Mouse (Mus musculus): ENCODE data around the gene Kcnj15. TPM values are rescaled to one million over a fixed set of nuclear protein-coding genes. Genes with fewer than 3 reads are reported as not detected.

Gene Kcnj15
- polyA plus RNA-seq, 1 experiment from 2014 or later = 0.14 TPM

DNA sequence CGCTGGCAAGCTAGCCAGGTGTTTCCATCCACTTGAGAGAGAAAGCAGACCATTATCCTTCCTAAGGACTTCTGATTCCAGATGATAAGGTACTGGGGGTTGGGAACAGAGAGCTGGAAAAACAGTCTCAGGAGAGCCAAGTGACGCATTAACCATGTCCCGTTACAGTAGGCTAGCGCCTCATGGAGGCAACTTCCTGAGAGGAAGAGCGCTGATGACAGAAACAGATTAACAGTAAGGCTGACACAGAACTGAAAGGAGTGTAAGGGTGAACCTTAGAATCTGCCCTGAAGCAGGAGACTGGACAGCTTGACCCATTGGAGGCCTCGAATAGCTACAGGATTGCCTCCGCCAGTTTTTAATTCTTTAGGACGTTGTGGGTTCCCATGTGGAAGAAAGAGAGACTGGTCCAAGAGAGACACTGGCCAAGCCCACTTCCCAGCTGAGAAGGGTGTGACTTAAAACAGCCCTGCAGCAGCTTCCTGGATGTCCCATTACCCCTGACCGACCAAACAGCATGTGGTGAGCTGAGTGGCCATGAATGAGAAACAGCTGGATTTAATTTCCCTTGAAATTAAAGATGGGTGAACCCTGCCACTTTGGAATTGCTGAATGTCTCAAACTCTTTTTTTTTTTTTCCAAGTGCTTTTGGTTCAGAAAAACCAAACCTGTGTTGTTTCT is 64.7 kb downstream of the Kcnj15 start:
- H3K27ac ChIP-seq = no peak overlapping the region
- no peak overlapping the region for H3K4me3 ChIP-seq
- no peak overlapping the region for H3K9ac ChIP-seq
- no peak overlapping the region for H3K4me2 ChIP-seq (replicated peaks)
- no peaks in the 10 kb centered on the region for H3K9me3 ChIP-seq
- H3K4me1 ChIP-seq = no peaks in the 10 kb centered on the region
- H3K27me3 ChIP-seq (replicated peaks) = no peaks in the 10 kb centered on the region
- H3K36me3 ChIP-seq = no peaks in the 10 kb centered on the region
- no peak for ATAC-seq (ENCODE audit: low FRiP score, low read depth)
- WGBS = 70% methylated on average over 9 of the region's 9 CpGs

DNA sequence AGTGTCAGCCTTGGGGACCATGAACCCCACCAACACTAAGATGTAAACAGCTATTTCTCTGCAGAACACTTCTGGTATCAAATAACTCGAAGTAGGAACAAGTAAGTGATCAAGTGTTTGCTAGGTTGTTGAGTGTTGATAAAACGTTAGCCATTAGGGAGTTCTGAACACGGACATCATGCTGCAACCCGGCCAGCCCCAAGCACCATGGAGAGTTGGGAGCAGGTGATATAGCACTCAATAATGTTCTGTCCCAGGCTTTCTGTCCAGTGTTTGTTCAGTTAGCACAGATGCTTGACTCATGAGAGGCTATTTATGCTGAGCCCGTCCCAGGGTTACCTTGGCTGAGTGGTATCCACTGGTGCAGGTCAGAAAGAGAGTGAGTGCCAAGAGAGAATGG is 74.8 kb downstream of the Kcnj15 start:
- no peak overlapping the region for H3K9ac ChIP-seq
- 86% methylated on average over 5 of the region's 5 CpGs for WGBS
- H3K36me3 ChIP-seq = no peaks in the 10 kb centered on the region
- no peaks in the 10 kb centered on the region for H3K4me1 ChIP-seq
- H3K4me3 ChIP-seq = no peak overlapping the region
- H3K4me2 ChIP-seq (replicated peaks) = no peak overlapping the region
- no peaks in the 10 kb centered on the region for H3K9me3 ChIP-seq
- ATAC-seq (ENCODE audit: low FRiP score, low read depth) = no peak
- H3K27me3 ChIP-seq (replicated peaks) = no peaks in the 10 kb centered on the region
- H3K27ac ChIP-seq = no peak overlapping the region

DNA sequence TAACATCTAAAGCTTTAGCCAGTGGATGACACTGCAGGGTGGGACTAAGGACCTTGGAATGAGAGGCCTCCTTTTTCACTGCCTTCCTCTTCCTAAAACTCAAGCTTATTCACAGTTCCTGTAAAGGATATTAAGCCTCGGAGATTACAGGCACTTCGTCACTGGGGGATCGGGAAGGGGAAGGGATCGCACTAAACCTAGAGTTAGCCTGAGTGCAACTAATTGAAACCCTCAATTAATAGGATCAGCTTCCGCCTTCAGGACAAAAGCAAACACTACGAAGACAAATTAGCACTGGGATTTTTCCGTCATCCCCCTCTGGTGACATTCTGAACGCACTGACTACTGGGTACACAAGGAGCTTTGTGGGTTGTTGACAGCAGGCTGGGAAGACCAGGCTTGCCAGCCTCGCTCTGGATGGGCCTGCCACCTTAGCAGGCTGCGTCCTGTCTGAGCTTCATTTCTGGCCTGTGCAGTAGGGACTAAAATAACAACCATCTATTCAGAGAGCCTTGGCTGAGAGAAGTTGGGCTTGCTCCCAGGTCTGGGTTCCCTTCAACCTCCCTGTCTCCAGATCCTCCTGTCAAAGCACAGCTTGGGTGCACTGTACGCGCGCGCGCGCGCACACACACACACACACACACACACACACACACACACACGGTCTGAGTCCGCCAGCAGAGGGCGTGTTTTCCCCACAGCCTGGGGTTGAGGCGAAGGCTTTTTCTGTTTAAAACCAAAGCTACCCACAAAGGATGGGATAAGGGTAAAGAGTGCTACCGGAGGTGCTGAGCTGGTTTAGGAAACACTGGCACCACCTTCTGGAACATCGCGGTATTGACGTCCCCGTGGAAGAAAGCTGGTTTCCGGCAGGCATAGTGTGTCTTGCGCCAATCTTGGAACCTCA is 83.8 kb downstream of the Kcnj15 start:
- peak; percentile 67 for ATAC-seq (ENCODE audit: low FRiP score, low read depth)
- no peaks in the 10 kb centered on the region for H3K36me3 ChIP-seq
- peak overlapping the region; percentile 45 for H3K4me2 ChIP-seq (replicated peaks)
- no peak overlapping the region for H3K9ac ChIP-seq
- no peaks in the 10 kb centered on the region for H3K27me3 ChIP-seq (replicated peaks)
- H3K9me3 ChIP-seq = no peaks in the 10 kb centered on the region
- no peak overlapping the region for H3K4me3 ChIP-seq
- no peak overlapping the region for H3K27ac ChIP-seq
- no peaks in the 10 kb centered on the region for H3K4me1 ChIP-seq
- 41% methylated on average over 28 of the region's 28 CpGs for WGBS

DNA sequence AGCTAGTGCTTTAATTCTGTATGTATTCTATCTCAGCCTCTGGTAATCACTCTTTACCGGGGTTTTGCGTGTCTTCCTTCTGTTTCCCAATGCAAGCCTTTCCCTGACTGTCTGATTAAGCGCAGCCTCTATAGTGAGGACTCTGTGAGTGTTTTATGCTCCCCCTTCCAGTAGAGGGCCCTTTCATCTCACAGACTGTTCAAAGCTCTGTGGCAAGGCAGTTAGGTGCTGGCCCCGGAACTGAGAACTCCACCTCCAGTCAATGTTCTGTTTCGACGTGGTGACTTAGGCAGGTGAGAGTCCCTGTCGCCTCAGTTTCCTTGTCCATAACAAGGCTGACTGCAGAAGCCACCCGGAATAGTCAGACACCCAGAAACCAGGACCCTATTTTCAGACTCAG is 84.7 kb downstream of the Kcnj15 start:
- Histone ChIP-seq H3K27me3 (replicated peaks) (no peaks in the 10 kb centered on the region), H3K4me2 (replicated peaks) (no peak overlapping the region), H3K9me3 (no peaks in the 10 kb centered on the region), H3K4me3 (no peak overlapping the region), H3K36me3 (no peaks in the 10 kb centered on the region), H3K27ac (no peak overlapping the region), H3K4me1 (no peaks in the 10 kb centered on the region), H3K9ac (no peak overlapping the region)
- 78% methylated on average over 8 of the region's 8 CpGs for WGBS
- no peak for ATAC-seq (ENCODE audit: low FRiP score, low read depth)

DNA sequence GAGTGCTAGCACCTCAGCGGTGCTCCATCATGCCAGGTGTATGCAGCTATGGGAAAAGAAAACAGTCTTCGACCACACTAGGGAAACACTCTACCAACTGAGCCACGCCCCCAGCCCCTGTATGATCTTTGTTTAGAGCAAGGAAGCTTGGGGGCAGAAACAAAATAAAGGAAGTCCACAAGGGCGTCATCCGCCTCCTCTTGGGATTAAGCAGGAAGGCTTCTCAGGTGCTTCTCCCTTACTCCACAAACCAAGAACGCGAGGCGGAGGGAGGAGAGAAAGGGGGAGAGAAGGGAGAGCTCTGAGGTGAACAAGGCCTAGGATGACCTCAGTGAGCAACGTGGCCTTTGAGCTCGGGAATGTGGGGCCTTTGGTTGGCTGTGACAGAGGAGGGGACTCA is 87.6 kb downstream of the Kcnj15 start:
- Histone ChIP-seq H3K4me1 (no peaks in the 10 kb centered on the region), H3K27me3 (replicated peaks) (no peaks in the 10 kb centered on the region), H3K4me2 (replicated peaks) (no peak overlapping the region), H3K9ac (no peak overlapping the region), H3K36me3 (no peaks in the 10 kb centered on the region), H3K4me3 (no peak overlapping the region), H3K9me3 (no peaks in the 10 kb centered on the region), H3K27ac (no peak overlapping the region)
- 79% methylated on average over 10 of the region's 10 CpGs for WGBS
- no peak for ATAC-seq (ENCODE audit: low FRiP score, low read depth)

DNA sequence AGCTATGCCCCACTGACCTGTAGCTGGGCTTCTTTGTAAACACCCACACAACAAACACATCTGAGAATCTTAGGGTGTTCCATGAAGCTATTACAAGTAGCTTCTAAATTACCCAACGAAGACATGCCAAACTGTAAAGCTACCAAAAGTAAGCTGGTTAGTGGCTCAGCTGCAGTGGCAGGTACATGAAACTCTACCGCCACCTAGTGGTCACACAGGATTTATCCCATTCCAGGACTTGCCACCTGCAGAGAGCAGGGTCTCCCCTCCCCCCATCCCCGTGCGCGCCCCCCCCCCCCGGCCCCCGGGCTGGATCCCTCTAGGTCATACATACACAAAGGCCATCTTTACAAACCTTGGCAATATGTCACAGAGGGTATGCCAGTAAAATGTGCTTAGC is 88.5 kb downstream of the Kcnj15 start:
- no peak overlapping the region for H3K27ac ChIP-seq
- whole genome bisulfite sequencing = 12% methylated on average over 5 of the region's 7 CpGs
- no peaks in the 10 kb centered on the region for H3K9me3 ChIP-seq
- H3K27me3 ChIP-seq (replicated peaks) = no peaks in the 10 kb centered on the region
- no peak overlapping the region for H3K9ac ChIP-seq
- no peaks in the 10 kb centered on the region for H3K36me3 ChIP-seq
- H3K4me3 ChIP-seq = no peak overlapping the region
- H3K4me1 ChIP-seq = no peaks in the 10 kb centered on the region
- ATAC-seq (ENCODE audit: low FRiP score, low read depth) = 0 out of 2 replicates have a peak, but pooled peaks have one; percentile 38
- H3K4me2 ChIP-seq (replicated peaks) = no peak overlapping the region

DNA sequence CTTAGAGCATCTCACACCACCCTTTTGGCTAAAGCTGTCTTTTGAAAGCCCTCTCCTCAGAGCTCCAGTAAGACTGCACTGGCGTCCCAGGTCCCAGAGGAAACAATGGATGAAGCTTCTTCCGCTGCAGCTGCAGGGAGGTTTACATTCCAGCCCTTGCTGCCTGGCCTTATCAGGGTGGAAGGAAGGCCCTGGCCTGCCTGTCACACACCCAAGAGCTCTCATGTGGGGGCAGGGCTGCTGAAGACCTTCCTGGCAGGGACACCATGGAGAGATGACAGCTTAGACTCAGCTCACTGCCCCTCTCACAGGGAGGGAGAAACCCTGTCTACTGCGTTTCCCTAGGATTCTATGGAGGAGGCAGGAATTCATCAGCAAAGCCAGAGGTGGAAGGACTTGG is 89.8 kb downstream of the Kcnj15 start:
- no peak overlapping the region for H3K4me3 ChIP-seq
- H3K27ac ChIP-seq = no peak overlapping the region
- 24% methylated on average over 3 of the region's 3 CpGs for WGBS
- no peak for ATAC-seq (ENCODE audit: low FRiP score, low read depth)
- no peaks in the 10 kb centered on the region for H3K27me3 ChIP-seq (replicated peaks)
- H3K4me2 ChIP-seq (replicated peaks) = no peak overlapping the region
- no peak overlapping the region for H3K9ac ChIP-seq
- no peaks in the 10 kb centered on the region for H3K36me3 ChIP-seq
- no peaks in the 10 kb centered on the region for H3K9me3 ChIP-seq
- H3K4me1 ChIP-seq = no peaks in the 10 kb centered on the region

DNA sequence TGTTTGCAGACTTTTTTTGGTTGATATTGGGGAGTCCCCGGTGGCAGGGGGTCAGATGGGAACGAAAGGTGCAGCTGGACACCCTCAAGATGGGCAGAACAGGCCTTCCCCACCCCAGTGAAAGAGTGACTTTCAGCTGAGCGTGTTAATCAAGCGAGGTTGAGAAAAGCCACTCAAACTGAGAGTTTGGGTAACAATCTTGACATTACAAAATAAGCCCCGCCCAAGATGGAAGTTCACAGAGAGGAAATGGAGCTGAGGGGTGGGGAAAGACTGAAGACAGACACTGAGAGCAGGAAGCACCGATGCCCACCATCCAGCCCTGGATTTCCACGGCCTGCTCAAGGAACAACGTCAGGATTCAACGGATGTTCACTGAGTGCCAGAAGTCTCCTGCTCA is 91.2 kb downstream of the Kcnj15 start:
- ATAC-seq (ENCODE audit: low FRiP score, low read depth) = no peak
- H3K9me3 ChIP-seq = no peaks in the 10 kb centered on the region
- H3K4me2 ChIP-seq (replicated peaks) = no peak overlapping the region
- H3K9ac ChIP-seq = no peak overlapping the region
- WGBS = 91% methylated on average over 9 of the region's 9 CpGs
- H3K27ac ChIP-seq = no peak overlapping the region
- no peaks in the 10 kb centered on the region for H3K27me3 ChIP-seq (replicated peaks)
- no peaks in the 10 kb centered on the region for H3K36me3 ChIP-seq
- H3K4me1 ChIP-seq = no peaks in the 10 kb centered on the region
- H3K4me3 ChIP-seq = no peak overlapping the region

DNA sequence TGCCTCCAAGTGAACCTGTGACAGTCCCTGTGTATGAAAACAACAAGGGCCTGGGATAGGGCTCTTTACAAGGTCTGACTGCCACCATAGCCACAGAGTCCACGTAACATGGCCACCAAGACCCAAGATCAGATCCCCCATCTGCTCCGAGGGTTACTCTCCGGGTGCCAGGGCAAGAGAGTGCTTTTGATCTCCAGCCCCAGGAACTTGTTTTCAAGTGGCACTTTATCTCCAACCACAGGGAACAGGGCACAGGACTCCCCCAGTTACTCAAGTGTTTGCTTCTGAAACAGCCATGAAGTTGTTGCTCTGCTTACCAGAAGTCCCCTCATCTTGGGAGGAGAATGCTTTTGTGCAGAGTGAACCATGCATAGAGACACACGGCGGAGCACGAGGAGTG is 92.0 kb downstream of the Kcnj15 start:
- H3K4me1 ChIP-seq = no peaks in the 10 kb centered on the region
- no peak overlapping the region for H3K4me3 ChIP-seq
- 91% methylated on average over 6 of the region's 6 CpGs for WGBS
- no peak overlapping the region for H3K9ac ChIP-seq
- H3K27ac ChIP-seq = no peak overlapping the region
- H3K4me2 ChIP-seq (replicated peaks) = no peak overlapping the region
- no peaks in the 10 kb centered on the region for H3K36me3 ChIP-seq
- no peaks in the 10 kb centered on the region for H3K27me3 ChIP-seq (replicated peaks)
- no peak for ATAC-seq (ENCODE audit: low FRiP score, low read depth)
- no peaks in the 10 kb centered on the region for H3K9me3 ChIP-seq

DNA sequence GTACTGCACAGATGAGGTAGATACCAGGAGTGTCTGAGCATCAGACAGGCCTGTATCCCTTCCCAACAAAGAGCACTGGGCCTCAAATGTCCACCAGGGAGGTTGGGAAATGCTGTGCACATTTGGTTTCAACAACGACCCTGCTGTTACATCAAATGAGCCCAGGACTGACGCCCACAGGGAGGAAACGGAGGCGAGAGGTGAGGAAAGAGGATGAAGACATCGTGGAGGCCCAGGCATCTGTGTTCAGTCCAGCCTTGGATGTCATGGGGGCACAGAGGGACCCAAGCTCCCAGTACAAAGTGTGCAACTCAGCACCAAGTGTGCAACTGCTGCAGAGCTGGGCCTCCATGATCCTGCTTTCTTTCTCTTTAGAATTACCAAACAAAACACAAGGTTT is 92.4 kb downstream of the Kcnj15 start:
- Histone ChIP-seq H3K9me3 (no peaks in the 10 kb centered on the region), H3K9ac (no peak overlapping the region), H3K4me1 (no peaks in the 10 kb centered on the region), H3K27me3 (replicated peaks) (no peaks in the 10 kb centered on the region), H3K27ac (no peak overlapping the region), H3K36me3 (no peaks in the 10 kb centered on the region), H3K4me2 (replicated peaks) (no peak overlapping the region), H3K4me3 (no peak overlapping the region)
- ATAC-seq (ENCODE audit: low FRiP score, low read depth) = no peak
- WGBS = 64% methylated on average over 5 of the region's 5 CpGs

All from neural tube, embryonic 12.5 days (tissue).